Mouse (Mus musculus) ES-Bruce4 (cell line): Measurements from ENCODE around the gene Utp11.

Source experiments
- CTCF ChIP-seq: IDR thresholded peaks from one replicate; pipeline ENCODE4 v1.8.1; 2011; ENCODE audit warnings: low read depth, low read length
- EP300 ChIP-seq: IDR thresholded peaks from 2 replicates; pipeline ENCODE4 v1.6.1; 2011; ENCODE audit warnings: low read depth, low read length; ENCODE audit not compliant: insufficient read depth
- POLR2A ChIP-seq: IDR thresholded peaks from one replicate; pipeline ENCODE4 v1.8.1; 2011; ENCODE audit warnings: low read length; ENCODE audit not compliant: insufficient read depth

DNA sequence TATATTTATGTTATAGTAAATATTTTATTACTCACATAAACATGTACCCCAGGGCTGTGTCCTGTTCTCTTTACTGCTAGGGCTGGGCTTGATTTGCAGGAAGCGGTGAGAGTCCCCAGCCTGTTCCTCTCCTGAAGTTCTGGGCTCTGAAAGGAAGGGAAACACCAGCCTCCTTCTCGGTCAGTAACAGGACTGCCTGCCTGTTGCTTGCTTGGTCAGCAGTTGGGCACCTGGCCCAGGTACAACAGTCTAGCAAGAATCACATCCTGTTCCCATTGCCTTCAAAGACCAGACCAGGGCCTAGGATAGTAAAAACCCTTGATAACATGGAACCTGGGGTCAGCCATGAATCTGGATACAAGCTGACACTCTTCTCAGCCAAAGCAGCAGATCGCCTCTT lies 32.8 kb downstream of the Utp11 start:
- TF ChIP-seq CTCF (no peak), POLR2A (no peak), EP300 (no peak)
